Mouse (Mus musculus) spleen, postnatal 4 days (tissue): ENCODE results near the gene Pld6.
"Not testable (repeated sequence)": the region's sequence is repeated elsewhere in the genome, so short reads cannot be mapped to it uniquely, and the experiment has no call there.

Source experiments
- DNase-seq, 2 experiments: peaks; one replicate each; pipeline ENCODE4 v3.0.0; 2022; ENCODE audit warnings: low spot score in 2 of 2

Gene Pld6

GRCm38 (mm10) chr11:59746614-59747013, 40.8 kb downstream of the Pld6 start:
- DNase-seq, result no peak

GRCm38 (mm10) chr11:59745851-59746250, 41.6 kb downstream of the Pld6 start:
- no peak for DNase-seq

GRCm38 (mm10) chr11:59744374-59744773, 43.1 kb downstream of the Pld6 start:
- no peak for DNase-seq

- no peak for DNase-seq
These were observed 43.7 kb downstream of the Pld6 start for GRCm38 (mm10) chr11:59743712-59744111.

GRCm38 (mm10) chr11:59743307-59743706, 44.1 kb downstream of the Pld6 start:
- no peak for DNase-seq

- DNase-seq, result no peak
These were observed 45.5 kb downstream of the Pld6 start for GRCm38 (mm10) chr11:59741915-59742314.

- DNase-seq, result no peak
These were observed 47.4 kb downstream of the Pld6 start for GRCm38 (mm10) chr11:59739996-59740395.

- no peak for DNase-seq
These were observed 50.2 kb downstream of the Pld6 start for GRCm38 (mm10) chr11:59737250-59737649.

GRCm38 (mm10) chr11:59735938-59736337, 51.5 kb downstream of the Pld6 start:
- not testable (repeated sequence) for DNase-seq

- DNase-seq, result no peak
These were observed 53.1 kb downstream of the Pld6 start for GRCm38 (mm10) chr11:59734335-59734734.
